Mouse (Mus musculus): Measurements from ENCODE around the gene Plxnd1. TPM values are rescaled to one million over a fixed set of nuclear protein-coding genes. Genes with fewer than 3 reads are reported as not detected.

Plxnd1 gene
- polyA plus RNA-seq, 1 experiment from 2014 or later = 31.3 TPM

DNA sequence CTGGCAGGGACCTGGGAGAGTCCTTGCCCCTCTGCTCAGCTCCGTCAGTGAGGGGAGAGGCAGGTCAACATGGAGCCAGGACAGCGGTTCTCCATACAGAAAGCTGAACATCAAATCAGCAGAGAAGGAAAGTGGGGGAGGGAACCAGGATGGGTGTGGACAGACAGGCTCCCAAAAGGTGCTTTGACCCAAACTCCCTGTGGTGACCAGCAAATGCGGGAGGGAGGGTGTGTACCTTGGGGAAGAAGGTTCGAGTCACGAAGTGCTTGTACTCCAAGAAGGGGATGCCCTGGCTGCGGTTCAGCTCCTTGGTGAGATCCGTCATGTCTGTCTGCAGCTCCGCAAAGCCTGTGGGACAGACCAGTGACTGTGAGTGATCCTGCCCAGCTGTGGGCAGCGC lies 31.1 kb downstream of the Plxnd1 start:
- no peaks in the 10 kb centered on the region for H3K9me3 ChIP-seq
- H3K36me3 ChIP-seq = peaks cover 5% of the 10 kb centered on the region
- H3K4me1 ChIP-seq = peaks cover 11% of the 10 kb centered on the region
- ATAC-seq (ENCODE audit: insufficient read depth, low FRiP score, low read depth) = no peak
- no peak overlapping the region for H3K9ac ChIP-seq
- no peak overlapping the region for H3K4me3 ChIP-seq (replicated peaks)
- H3K27me3 ChIP-seq (replicated peaks) = no peaks in the 10 kb centered on the region
- H3K4me2 ChIP-seq = no peak overlapping the region
- 76% methylated on average over 9 of the region's 9 CpGs for WGBS
- H3K27ac ChIP-seq = no peak overlapping the region

DNA sequence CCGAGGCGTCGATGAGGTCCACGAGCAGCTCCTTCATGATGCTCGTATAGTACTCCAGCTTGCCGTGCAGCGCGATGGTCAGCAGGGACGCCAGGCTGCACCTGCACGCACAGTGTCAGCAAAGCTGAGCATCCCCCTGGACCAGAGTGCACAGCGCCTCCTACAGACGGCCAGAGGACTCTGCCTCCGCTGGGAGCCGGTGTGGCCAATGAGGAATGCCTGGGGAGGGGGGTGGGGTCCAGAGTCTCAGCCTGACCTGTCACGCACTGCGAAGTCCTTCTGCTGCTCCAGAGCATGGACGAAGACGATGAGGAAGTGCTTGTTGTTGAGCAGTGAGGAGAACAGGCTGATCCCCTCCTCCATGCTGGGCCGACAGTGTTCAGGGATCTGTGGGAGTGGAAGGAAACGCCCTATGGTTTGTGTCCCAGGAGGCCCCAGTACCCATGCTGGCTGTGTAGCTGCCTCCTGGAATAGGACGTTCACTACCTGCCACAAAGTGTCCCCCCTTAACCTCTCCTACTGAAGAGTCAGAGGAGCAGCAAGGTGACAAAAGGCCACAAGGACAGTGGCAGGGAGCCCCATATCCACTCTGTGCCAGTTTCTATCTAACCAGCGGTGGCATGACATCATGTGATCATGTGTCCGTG lies 32.2 kb downstream of the Plxnd1 start:
- Histone ChIP-seq H3K27ac (no peak overlapping the region), H3K4me3 (replicated peaks) (no peak overlapping the region), H3K4me2 (no peak overlapping the region), H3K27me3 (replicated peaks) (no peaks in the 10 kb centered on the region), H3K36me3 (peaks cover 5% of the 10 kb centered on the region), H3K9ac (no peak overlapping the region), H3K9me3 (no peaks in the 10 kb centered on the region), H3K4me1 (peaks cover 20% of the 10 kb centered on the region)
- 52% methylated on average over 23 of the region's 23 CpGs for WGBS
- ATAC-seq (ENCODE audit: insufficient read depth, low FRiP score, low read depth) = no peak

DNA sequence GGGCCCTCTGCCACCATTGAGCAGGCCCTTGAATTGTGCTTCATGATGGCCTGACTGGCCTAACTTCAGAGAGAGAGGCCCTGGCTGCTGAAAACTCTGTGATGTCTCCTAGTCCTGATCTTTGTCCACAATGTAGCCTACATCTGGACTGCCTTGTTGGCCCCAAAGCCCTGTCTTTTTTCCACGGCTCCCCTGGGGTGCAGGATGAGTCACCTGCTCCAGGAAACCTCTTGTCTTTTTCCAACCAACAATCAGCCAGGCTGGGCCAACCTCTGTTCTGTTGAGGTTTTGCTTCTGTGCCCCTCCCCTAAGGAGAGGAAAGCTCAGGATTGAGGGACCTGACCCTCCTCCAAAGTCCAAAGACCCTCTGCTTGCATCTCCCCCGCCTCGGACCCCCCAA lies 33.1 kb downstream of the Plxnd1 start:
- Histone ChIP-seq H3K9ac (no peak overlapping the region), H3K4me1 (peaks cover 29% of the 10 kb centered on the region), H3K4me3 (replicated peaks) (no peak overlapping the region), H3K27ac (no peak overlapping the region), H3K27me3 (replicated peaks) (no peaks in the 10 kb centered on the region), H3K36me3 (peaks cover 5% of the 10 kb centered on the region; the same call in 1 of the 2 replicates), H3K9me3 (no peaks in the 10 kb centered on the region), H3K4me2 (no peak overlapping the region)
- 87% methylated on average over 3 of the region's 3 CpGs for WGBS
- no peak for ATAC-seq (ENCODE audit: insufficient read depth, low FRiP score, low read depth)

- Histone ChIP-seq H3K36me3 (peaks cover 3% of the 10 kb centered on the region; the same call in 1 of the 2 replicates), H3K4me1 (peaks cover 33% of the 10 kb centered on the region), H3K9ac (no peak overlapping the region), H3K27ac (no peak overlapping the region), H3K9me3 (no peaks in the 10 kb centered on the region), H3K4me3 (replicated peaks) (no peak overlapping the region), H3K4me2 (no peak overlapping the region), H3K27me3 (replicated peaks) (no peaks in the 10 kb centered on the region)
- ATAC-seq (ENCODE audit: insufficient read depth, low FRiP score, low read depth) = no peak
- WGBS = 92% methylated on average over 19 of the region's 19 CpGs
These were observed 34.5 kb downstream of the Plxnd1 start for GRCm38 (mm10) chr6:115960322-115960721.

GRCm38 (mm10) chr6:115959151-115959691 lies 35.6 kb downstream of the Plxnd1 start:
- no peak for ATAC-seq (ENCODE audit: insufficient read depth, low FRiP score, low read depth)
- WGBS = 54% methylated on average over 7 of the region's 7 CpGs
- Histone ChIP-seq H3K4me3 (replicated peaks) (no peak overlapping the region), H3K36me3 (peaks cover 2% of the 10 kb centered on the region; the same call in 1 of the 2 replicates), H3K9ac (no peak overlapping the region), H3K27me3 (replicated peaks) (no peaks in the 10 kb centered on the region), H3K4me2 (no peak overlapping the region), H3K27ac (peak overlapping the region; percentile 49), H3K9me3 (no peaks in the 10 kb centered on the region), H3K4me1 (peaks cover 33% of the 10 kb centered on the region)

- Histone ChIP-seq H3K27ac (peak overlapping the region; percentile 49), H3K4me1 (peaks cover 33% of the 10 kb centered on the region), H3K27me3 (replicated peaks) (no peaks in the 10 kb centered on the region), H3K4me3 (replicated peaks) (no peak overlapping the region), H3K36me3 (no peaks in the 10 kb centered on the region; the same call in 1 of the 2 replicates), H3K9ac (no peak overlapping the region), H3K9me3 (no peaks in the 10 kb centered on the region), H3K4me2 (no peak overlapping the region)
- no peak for ATAC-seq (ENCODE audit: insufficient read depth, low FRiP score, low read depth)
- 91% methylated on average over 9 of the region's 9 CpGs for WGBS
These were observed 36.4 kb downstream of the Plxnd1 start for GRCm38 (mm10) chr6:115958445-115958844.

DNA sequence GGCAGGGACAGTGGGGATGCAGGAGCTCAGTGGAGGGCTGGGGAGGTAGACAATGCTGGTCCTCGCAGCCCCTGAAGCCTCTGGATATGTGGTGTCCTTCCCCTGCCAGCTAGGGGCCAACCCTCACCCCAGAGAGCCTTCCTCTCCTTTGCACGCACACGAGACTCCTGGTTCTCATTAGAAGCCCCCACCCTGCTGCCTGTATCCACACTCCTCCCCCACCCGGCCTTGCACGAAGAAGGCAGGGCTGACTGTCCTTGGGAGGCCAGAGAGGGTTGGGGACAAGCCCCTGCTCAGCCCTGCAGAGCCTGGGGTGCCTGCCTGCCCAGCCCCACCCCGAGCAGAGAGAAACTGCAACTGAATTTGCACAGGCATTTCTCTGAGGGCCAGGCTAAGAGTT lies 37.1 kb downstream of the Plxnd1 start:
- Histone ChIP-seq H3K4me1 (peaks cover 33% of the 10 kb centered on the region), H3K36me3 (no peaks in the 10 kb centered on the region; the same call in 1 of the 2 replicates), H3K4me3 (replicated peaks) (no peak overlapping the region), H3K27me3 (replicated peaks) (no peaks in the 10 kb centered on the region), H3K4me2 (no peak overlapping the region), H3K9me3 (no peaks in the 10 kb centered on the region), H3K9ac (no peak overlapping the region), H3K27ac (peak overlapping the region; percentile 79)
- ATAC-seq (ENCODE audit: insufficient read depth, low FRiP score, low read depth) = no peak; the same call in 1 of the 2 replicates
- 63% methylated on average over 6 of the region's 6 CpGs for WGBS

DNA sequence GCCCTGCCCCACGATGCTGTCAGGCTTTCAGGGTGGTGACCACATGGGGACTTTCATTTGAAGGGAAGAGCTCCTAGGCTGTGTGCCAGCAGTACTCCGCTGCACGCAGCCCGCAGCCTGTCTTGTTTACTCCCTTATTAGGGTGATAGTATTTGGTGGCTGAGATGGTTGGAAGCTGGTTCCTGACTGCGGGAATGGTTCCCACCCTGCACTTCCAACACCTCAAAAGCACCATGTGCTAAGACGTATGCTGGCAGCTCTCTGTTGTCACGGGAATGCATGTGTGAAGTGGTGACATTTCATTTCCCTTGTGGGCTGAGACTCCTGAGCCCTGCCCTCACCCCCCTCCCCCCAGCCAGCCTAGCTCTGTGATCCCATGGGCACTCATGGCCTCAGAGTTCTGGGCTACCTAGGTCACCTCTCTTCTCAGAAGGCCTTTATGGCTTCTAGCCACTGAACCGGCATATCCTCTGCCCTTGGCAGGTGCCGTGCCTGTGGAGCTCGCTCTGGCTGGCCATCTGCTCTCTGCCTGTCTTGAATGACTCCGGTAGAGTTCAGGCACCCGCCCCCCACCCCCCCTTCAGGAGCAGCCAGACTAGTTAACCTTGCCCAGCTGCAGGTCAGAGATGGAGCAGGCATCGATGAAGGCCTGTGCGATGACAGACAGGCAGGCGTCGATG lies 37.7 kb downstream of the Plxnd1 start:
- Histone ChIP-seq H3K9ac (no peak overlapping the region), H3K4me2 (no peak overlapping the region), H3K36me3 (no peaks in the 10 kb centered on the region; the same call in 1 of the 2 replicates), H3K9me3 (no peaks in the 10 kb centered on the region), H3K27ac (peak overlapping the region; percentile 79), H3K27me3 (replicated peaks) (no peaks in the 10 kb centered on the region), H3K4me3 (replicated peaks) (no peak overlapping the region), H3K4me1 (peaks cover 33% of the 10 kb centered on the region)
- 40% methylated on average over 16 of the region's 16 CpGs for WGBS
- peak; percentile 18; the same call in 1 of the 2 replicates for ATAC-seq (ENCODE audit: insufficient read depth, low FRiP score, low read depth)

DNA sequence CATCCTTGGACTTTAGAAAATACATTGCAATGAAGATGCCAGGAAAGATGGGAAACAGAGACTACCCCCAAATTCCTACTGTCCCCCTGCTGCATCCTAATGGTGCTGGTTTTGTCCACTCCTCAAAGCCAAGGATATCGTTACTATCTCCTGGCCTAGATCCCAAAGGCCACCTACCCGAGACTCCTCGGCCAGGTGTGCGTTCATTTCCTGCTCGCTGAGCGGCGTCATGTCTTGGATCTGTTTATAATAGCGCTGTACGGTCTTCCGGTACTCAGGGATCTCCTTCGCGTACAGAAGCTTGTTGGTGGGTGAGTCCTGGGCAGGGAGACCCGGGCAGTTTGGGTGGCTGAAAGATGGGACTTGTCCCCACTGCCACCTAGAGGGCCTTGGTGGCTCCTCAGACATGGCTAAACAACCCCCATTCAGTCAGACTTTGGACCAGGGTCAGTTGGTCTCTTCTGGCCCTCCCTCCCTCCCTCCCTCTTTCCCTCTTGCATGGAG lies 38.3 kb downstream of the Plxnd1 start:
- H3K27ac ChIP-seq = peak overlapping the region; percentile 51; the same call in 1 of the 2 replicates
- H3K4me2 ChIP-seq = 0 out of 2 replicates have a peak overlapping the region, but pooled peaks have one; percentile 8
- WGBS = 51% methylated on average over 13 of the region's 13 CpGs

GRCm38 (mm10) chr6:115955664-115956063 lies 39.1 kb downstream of the Plxnd1 start:
- H3K27me3 ChIP-seq (replicated peaks) = no peaks in the 10 kb centered on the region
- peaks cover 33% of the 10 kb centered on the region for H3K4me1 ChIP-seq
- H3K27ac ChIP-seq = no peak overlapping the region
- H3K4me2 ChIP-seq = no peak overlapping the region
- no peak overlapping the region for H3K4me3 ChIP-seq (replicated peaks)
- no peaks in the 10 kb centered on the region for H3K9me3 ChIP-seq
- WGBS = 79% methylated on average over 11 of the region's 11 CpGs
- H3K36me3 ChIP-seq = no peaks in the 10 kb centered on the region; the same call in 1 of the 2 replicates
- no peak overlapping the region for H3K9ac ChIP-seq
- ATAC-seq (ENCODE audit: insufficient read depth, low FRiP score, low read depth) = no peak

More for the DNA sequence above, 38.3 kb downstream of the Plxnd1 start:
- Histone ChIP-seq H3K36me3 (no peaks in the 10 kb centered on the region; the same call in 1 of the 2 replicates), H3K9me3 (no peaks in the 10 kb centered on the region), H3K4me3 (replicated peaks) (no peak overlapping the region), H3K4me1 (peaks cover 33% of the 10 kb centered on the region), H3K27me3 (replicated peaks) (no peaks in the 10 kb centered on the region), H3K9ac (no peak overlapping the region)
- no peak for ATAC-seq (ENCODE audit: insufficient read depth, low FRiP score, low read depth)

GRCm38 (mm10) chr6:115955169-115955568 lies 39.6 kb downstream of the Plxnd1 start:
- no peak for ATAC-seq (ENCODE audit: insufficient read depth, low FRiP score, low read depth)
- 88% methylated on average over 4 of the region's 4 CpGs for WGBS
- H3K27ac ChIP-seq = peak overlapping the region; percentile 59; the same call in 1 of the 2 replicates
- no peaks in the 10 kb centered on the region for H3K9me3 ChIP-seq
- peaks cover 33% of the 10 kb centered on the region for H3K4me1 ChIP-seq
- no peaks in the 10 kb centered on the region; the same call in 1 of the 2 replicates for H3K36me3 ChIP-seq
- no peaks in the 10 kb centered on the region for H3K27me3 ChIP-seq (replicated peaks)
- H3K4me2 ChIP-seq = no peak overlapping the region
- no peak overlapping the region for H3K9ac ChIP-seq
- H3K4me3 ChIP-seq (replicated peaks) = no peak overlapping the region

Data from stomach, embryonic 15.5 days (tissue).